Mouse (Mus musculus) CH12.LX (cell line): ENCODE measurements around the gene Pakap. TPM values are rescaled to one million over a fixed set of nuclear protein-coding genes. Genes with fewer than 3 reads are reported as not detected.

Source experiments
- DNase-seq: peaks from one replicate; pipeline ENCODE4 v3.0.0-alpha.2; 2013; ENCODE audit errors: extremely low read depth
- H3K27ac ChIP-seq: 2 replicates; pipeline ENCODE4 v1.5.1; 2012; ENCODE audit warnings: low read depth, mild to moderate bottlenecking, control low read depth, moderate library complexity; ENCODE audit not compliant: insufficient read depth
- H3K27me3 ChIP-seq: replicated peaks from 2 replicates; pipeline ENCODE3; 2012; ENCODE audit warnings: inconsistent platforms
- H3K36me3 ChIP-seq, 2 experiments: replicated peaks in 1 of 2; 2 replicates each; pipeline versions ENCODE3 to v1.6.1; 2012; ENCODE audit warnings: inconsistent platforms in 1 of 2, low read length in 1 of 2, mild to moderate bottlenecking in 1 of 2, mixed read lengths in 1 of 2, moderate library complexity in 1 of 2; ENCODE audit not compliant: control insufficient read depth in 1 of 2, insufficient read depth in 1 of 2
- H3K4me1 ChIP-seq, 2 experiments: 2 replicates each; pipeline ENCODE4 v1.6.1; 2012; ENCODE audit warnings: inconsistent platforms in 1 of 2, moderate library complexity in 1 of 2; ENCODE audit not compliant: insufficient read depth in 2 of 2, control insufficient read depth in 1 of 2
- H3K4me2 ChIP-seq: 2 replicates; pipeline ENCODE4 v1.6.1; 2012; ENCODE audit warnings: low read depth, mild to moderate bottlenecking, control low read depth; ENCODE audit not compliant: poor library complexity, insufficient read depth, severe bottlenecking
- H3K4me3 ChIP-seq, 3 experiments: fragments of 150-350 bp in 1 of 3; sonication (generic) in 1 of 3; replicated peaks in 1 of 3; 2 replicates each; pipeline versions ENCODE3 to v1.5.1; 2011 to 2012; ENCODE audit warnings: low read depth in 2 of 3, low read length in 2 of 3, mild to moderate bottlenecking in 2 of 3, moderate library complexity in 2 of 3, control low read depth in 1 of 3, improper control_type of control experiment in 1 of 3, inconsistent platforms in 1 of 3, mixed read lengths in 1 of 3; ENCODE audit not compliant: poor library complexity in 1 of 3
- H3K79me2 ChIP-seq: replicated peaks from 2 replicates; pipeline ENCODE4 v1.6.1; 2012; ENCODE audit warnings: mild to moderate bottlenecking, moderate library complexity; ENCODE audit not compliant: control insufficient read depth, poor library complexity, insufficient read depth, severe bottlenecking; ENCODE audit errors: extremely low read depth
- H3K9ac ChIP-seq: 2 replicates; pipeline ENCODE4 v1.6.1; 2012; ENCODE audit warnings: low read depth, mild to moderate bottlenecking, control low read depth, moderate library complexity; ENCODE audit not compliant: insufficient read depth
- H3K9me3 ChIP-seq: replicated peaks from 2 replicates; pipeline ENCODE3; 2012; ENCODE audit warnings: low read length, inconsistent platforms, mixed read lengths
- BHLHE40 ChIP-seq: IDR thresholded peaks from 2 replicates; pipeline ENCODE4 v1.6.1; 2011; ENCODE audit warnings: mild to moderate bottlenecking, low read depth, low read length, improper control_type of control experiment
- CHD1 ChIP-seq: IDR thresholded peaks from 2 replicates; pipeline ENCODE4 v1.6.1; 2012; ENCODE audit warnings: low read depth, low read length, improper control_type of control experiment, inconsistent platforms
- CHD2 ChIP-seq: IDR thresholded peaks from 2 replicates; pipeline ENCODE4 v1.6.1; 2011; ENCODE audit warnings: low read length, improper control_type of control experiment
- CTCF ChIP-seq, 2 experiments: IDR thresholded peaks in 1 of 2; conservative IDR thresholded peaks in 1 of 2; 2 replicates each; pipeline ENCODE4 v1.5.1; 2011 to 2012; ENCODE audit warnings: low read depth in 2 of 2, low read length in 2 of 2, improper control_type of control experiment in 1 of 2, inconsistent platforms in 1 of 2, mild to moderate bottlenecking in 1 of 2, moderate library complexity in 1 of 2
- EP300 ChIP-seq: IDR thresholded peaks from 2 replicates; pipeline ENCODE4 v1.6.1; 2011; ENCODE audit warnings: low read length, improper control_type of control experiment
- JUN ChIP-seq: IDR thresholded peaks from 2 replicates; pipeline ENCODE4 v1.6.1; 2011; ENCODE audit warnings: low read depth, mild to moderate bottlenecking, low read length, improper control_type of control experiment, moderate library complexity; ENCODE audit not compliant: insufficient read depth
- JUND ChIP-seq: conservative IDR thresholded peaks from 2 replicates; pipeline ENCODE4 v1.6.1; 2011; ENCODE audit warnings: low read depth, low read length, improper control_type of control experiment
- KAT2A ChIP-seq: IDR thresholded peaks from 2 replicates; pipeline ENCODE4 v1.6.1; 2012; ENCODE audit warnings: low read length, improper control_type of control experiment, inconsistent platforms; ENCODE audit not compliant: insufficient replicate concordance
- MAZ ChIP-seq: IDR thresholded peaks from 2 replicates; pipeline ENCODE4 v1.6.1; 2012; ENCODE audit warnings: low read depth, mild to moderate bottlenecking, inconsistent platforms, low read length, improper control_type of control experiment, moderate library complexity
- MEF2A ChIP-seq: IDR thresholded peaks from 2 replicates; pipeline ENCODE4 v1.6.1; 2014; ENCODE audit warnings: low read depth, mild to moderate bottlenecking, inconsistent platforms, low read length, improper control_type of control experiment, borderline replicate concordance
- MXI1 ChIP-seq: IDR thresholded peaks from 2 replicates; pipeline ENCODE4 v1.6.1; 2011; ENCODE audit warnings: mild to moderate bottlenecking, low read depth, low read length, improper control_type of control experiment
- NELFE ChIP-seq: IDR thresholded peaks from 2 replicates; pipeline ENCODE4 v1.6.1; 2011; ENCODE audit warnings: low read depth, low read length, improper control_type of control experiment
- POLR2A ChIP-seq: IDR thresholded peaks from 2 replicates; pipeline ENCODE4 v1.6.1; 2011; ENCODE audit warnings: low read depth, mild to moderate bottlenecking, improper control_type of control experiment, low read length
- POLR2AphosphoS2 ChIP-seq: IDR thresholded peaks from 2 replicates; pipeline ENCODE4 v1.6.1; 2011; ENCODE audit warnings: low read depth, low read length, improper control_type of control experiment
- RCOR1 ChIP-seq: conservative IDR thresholded peaks from 2 replicates; pipeline ENCODE4 v1.6.1; 2012; ENCODE audit warnings: low read depth, mild to moderate bottlenecking, inconsistent platforms, low read length, improper control_type of control experiment
- SIN3A ChIP-seq: IDR thresholded peaks from 2 replicates; pipeline ENCODE4 v1.6.1; 2012; ENCODE audit warnings: low read length, improper control_type of control experiment, inconsistent platforms
- TCF12 ChIP-seq: IDR thresholded peaks from 2 replicates; pipeline ENCODE4 v1.6.1; 2014; ENCODE audit warnings: low read depth, mild to moderate bottlenecking, inconsistent platforms, low read length, improper control_type of control experiment
- USF1 ChIP-seq: IDR thresholded peaks from 2 replicates; pipeline ENCODE4 v1.6.1; 2014; ENCODE audit warnings: low read depth, mild to moderate bottlenecking, inconsistent platforms, low read length, improper control_type of control experiment
- USF2 ChIP-seq: conservative IDR thresholded peaks from 2 replicates; pipeline ENCODE4 v1.6.1; 2011; ENCODE audit warnings: low read depth, low read length, improper control_type of control experiment
- ZC3H11A ChIP-seq: IDR thresholded peaks from 2 replicates; pipeline ENCODE4 v1.6.1; 2012; ENCODE audit warnings: low read depth, mild to moderate bottlenecking, inconsistent platforms, low read length, improper control_type of control experiment
- ZKSCAN1 ChIP-seq: IDR thresholded peaks from 2 replicates; pipeline ENCODE4 v1.6.1; 2012; ENCODE audit warnings: low read depth, inconsistent platforms, low read length, improper control_type of control experiment, borderline replicate concordance
- ZMIZ1 ChIP-seq: IDR thresholded peaks from 2 replicates; pipeline ENCODE4 v1.6.1; 2012; ENCODE audit warnings: low read depth, mild to moderate bottlenecking, inconsistent platforms, low read length, improper control_type of control experiment
- dilution Hi-C: fragments of 300-500 bp; cut with MboI; formaldehyde crosslinking; loops from 2 replicates; pipeline ENCODE4 v1.14.3; 2020; ENCODE audit warnings: low sequenced_read_pairs; ENCODE audit not compliant: extremely low pct_unique_long_range_greater_than_20kb, extremely low pct_ligation_motif_present
- in situ Hi-C: fragments of 300-500 bp; cut with MboI; formaldehyde crosslinking; loops from 3 replicates; pipeline ENCODE4 v1.14.3; 2019; ENCODE audit warnings: low sequenced_read_pairs, low pct_ligation_motif_present, low pct_unique_long_range_greater_than_20kb, mixed read lengths
- polyA plus RNA-seq: library from polyadenylated mRNA; unstranded; fragments of >175 nt; gene quantifications from 2 replicates; pipeline ENCODE4 v1.2.1, GENCODE M21; 2012; ENCODE audit warnings: low read depth; ENCODE audit not compliant: insufficient read length
- total RNA-seq, 2 experiments: library from RNA; depleted of rRNA; stranded (reverse); fragments of 300-350 nt in 1 of 2; fragments of >200 nt in 1 of 2; gene quantifications; 2 replicates each; pipeline ENCODE4 v1.2.3; 2012 to 2014

Pakap gene
- total and polyA plus RNA-seq, 3 experiments, result 0.08 to 0.14 TPM; not detected in 1

DNA sequence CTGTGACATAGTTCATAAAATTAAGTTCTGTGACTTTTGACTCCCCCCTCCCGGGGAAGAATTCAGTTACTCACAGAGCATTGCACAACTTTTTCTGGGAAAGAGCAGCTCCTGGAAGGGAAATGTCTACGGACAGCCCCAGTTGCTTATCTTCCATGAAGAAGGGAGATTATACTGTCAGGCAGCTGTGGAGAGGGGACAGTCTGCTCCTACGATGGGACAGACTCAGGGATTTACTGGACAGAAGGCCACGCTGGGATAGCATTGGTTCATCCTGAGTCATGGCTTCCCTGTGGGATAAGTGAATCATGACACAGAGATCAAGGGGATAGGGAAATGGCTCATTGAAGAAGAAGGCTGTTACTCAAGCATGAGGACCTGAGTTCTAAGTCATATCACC, 271.4 kb downstream of the Pakap start:
- H3K4me2 ChIP-seq, result no peak overlapping the region

DNA sequence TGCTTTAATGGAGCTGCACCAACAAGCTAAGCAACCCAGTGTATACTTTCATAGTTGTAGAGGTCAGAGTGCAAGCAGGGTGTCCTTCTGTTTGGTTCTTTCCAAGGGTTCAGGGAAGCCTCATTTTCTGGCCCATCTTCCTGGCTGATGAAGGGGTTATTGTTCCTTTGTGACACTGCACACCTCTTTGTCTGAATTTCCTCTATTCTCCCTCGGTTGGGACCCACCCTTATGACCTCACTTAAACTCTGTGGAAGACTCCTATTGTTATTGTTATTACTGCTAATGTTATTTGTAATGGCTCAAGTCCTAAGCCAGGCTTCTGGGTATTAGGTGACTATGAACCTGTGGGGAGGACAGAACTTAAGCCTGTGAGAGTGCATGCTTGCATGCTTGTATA, 273.9 kb downstream of the Pakap start:
- Histone ChIP-seq H3K27ac (no peak overlapping the region), H3K79me2 (no peaks in the 10 kb centered on the region), H3K4me1 (peaks cover 0 to 14% of the 10 kb centered on the region in 2 experiments; a peak in 2 of 4 replicates), H3K4me3 (no peak overlapping the region), H3K9me3 (no peaks in the 10 kb centered on the region), H3K4me2 (no peak overlapping the region), H3K9ac (no peak overlapping the region), H3K36me3 (no peaks in the 10 kb centered on the region), H3K27me3 (no peaks in the 10 kb centered on the region)
- dilution Hi-C loops (no loop called here), in situ Hi-C loops (no loop called here)
- TF ChIP-seq EP300 (no peak), JUND (no peak), POLR2A (no peak), KAT2A (no peak), ZKSCAN1 (no peak)
- DNase-seq, result no peak

More for the DNA sequence above, 271.4 kb downstream of the Pakap start:
- Histone ChIP-seq H3K4me3 (no peak overlapping the region), H3K36me3 (no peaks in the 10 kb centered on the region), H3K27me3 (no peaks in the 10 kb centered on the region), H3K27ac (no peak overlapping the region), H3K4me1 (no peaks in the 10 kb centered on the region), H3K79me2 (no peaks in the 10 kb centered on the region), H3K9ac (no peak overlapping the region), H3K9me3 (no peaks in the 10 kb centered on the region)
- in situ Hi-C loops (no loop called here), dilution Hi-C loops (no loop called here)
- DNase-seq, result no peak
- TF ChIP-seq BHLHE40, result no peak
- no peak for TF ChIP-seq JUN
- TF ChIP-seq SIN3A, result no peak
- no peak for TF ChIP-seq TCF12
- no peak for TF ChIP-seq MEF2A
- no peak for TF ChIP-seq ZMIZ1
- TF ChIP-seq USF1, result no peak
- TF ChIP-seq POLR2AphosphoS2, result no peak
- no peak for TF ChIP-seq NELFE
- no peak for TF ChIP-seq RCOR1
- no peak for TF ChIP-seq POLR2A
- TF ChIP-seq MXI1, result no peak
- no peak for TF ChIP-seq ZKSCAN1
- no peak for TF ChIP-seq ZC3H11A
- TF ChIP-seq CHD1, result no peak
- no peak for TF ChIP-seq CHD2
- no peak for TF ChIP-seq MAZ
- no peak for TF ChIP-seq USF2
- no peak for TF ChIP-seq KAT2A
- no peak for TF ChIP-seq CTCF (conservative IDR thresholded peaks at IDR 0.05 in 1 of 2, IDR thresholded peaks at IDR 0.05 in 1 of 2; ENCODE audit: low read depth in 2 of 2, low read length in 2 of 2)
